ENCODE assay signal across 8 mouse cellular contexts in the genomic region with DNA sequence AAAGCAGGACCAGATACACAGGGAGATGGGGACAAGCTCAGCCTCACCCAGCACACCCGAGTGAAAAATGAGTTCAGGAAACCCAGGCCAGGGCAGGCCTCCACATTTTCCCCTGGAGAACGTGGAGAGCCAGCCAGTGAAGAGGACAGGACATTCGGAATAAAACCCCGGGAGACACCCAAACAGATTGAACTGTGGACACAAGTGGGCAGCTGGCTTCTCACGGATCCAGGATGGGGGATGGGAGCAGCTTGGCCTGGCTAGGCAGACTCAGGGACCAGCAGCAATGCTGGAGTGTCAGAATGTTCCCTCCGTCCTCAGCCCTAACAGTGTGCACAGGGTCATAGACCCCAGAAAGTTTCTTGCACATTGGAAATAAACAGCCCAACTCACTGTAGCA. TPM values are rescaled to one million over a fixed set of nuclear protein-coding genes. Genes with fewer than 3 reads are reported as not detected.
DNase-seq lines count a peak whose midpoint lies in the region; ATAC-seq lines count a peak whose summit lies in the region.
"Had no signal": no experiment of that assay in that cellular context is flagged by ENCODE, and none has a peak within 500 bp of the region (broad histone marks: within the 10 kb centered on the region; RNA-seq: fewer than 3 reads in every experiment).

No protein-coding gene starts in this region.

- no peak overlapping the region for H3K4me2 ChIP-seq in hindbrain, embryonic 11.5 days (replicated peaks; ENCODE audit: low read depth, low read length)
- no peak overlapping the region for H3K4me2 ChIP-seq in hindbrain, embryonic 16.5 days (ENCODE audit: low read length)
- H3K4me2 ChIP-seq: neural tube, embryonic 13.5 days had no signal

- 21% methylated on average over 6 of the region's 6 CpGs for WGBS in hindbrain, embryonic 11.5 days
- WGBS in hindbrain, embryonic 16.5 days = 25% methylated on average over 6 of the region's 6 CpGs

- ATAC-seq in hindbrain, embryonic 11.5 days (ENCODE audit: low FRiP score) = no peak
- ATAC-seq in hindbrain, embryonic 16.5 days = no peak

- H3K9ac ChIP-seq in hindbrain, embryonic 11.5 days (ENCODE audit: low read depth, low read length) = no peak overlapping the region
- H3K9ac ChIP-seq in hindbrain, embryonic 16.5 days (ENCODE audit: low read depth, low read length) = no peak overlapping the region
- H3K9ac ChIP-seq: neural tube, embryonic 13.5 days had no signal

- no peaks in the 10 kb centered on the region for H3K9me3 ChIP-seq in hindbrain, embryonic 11.5 days (ENCODE audit: control insufficient read depth, low read length)
- H3K9me3 ChIP-seq in hindbrain, embryonic 16.5 days (ENCODE audit: control insufficient read depth, low read length) = no peaks in the 10 kb centered on the region
- H3K9me3 ChIP-seq: neural tube, embryonic 13.5 days had no signal

- H3K27me3 ChIP-seq in hindbrain, embryonic 11.5 days (ENCODE audit: control insufficient read depth, insufficient read depth, low read length) = no peaks in the 10 kb centered on the region
- H3K27me3 ChIP-seq in hindbrain, embryonic 16.5 days (replicated peaks; ENCODE audit: control insufficient read depth, insufficient read depth, low read length) = no peaks in the 10 kb centered on the region
- H3K27me3 ChIP-seq: neural tube, embryonic 13.5 days had no signal

- no peak for DNase-seq in hindbrain, embryonic 11.5 days (ENCODE audit: low spot score)
- peak; percentile 13 for DNase-seq in ovary, postnatal 36 days (ENCODE audit: low spot score)
- DNase-seq in ovary, adult 18-20 months (ENCODE audit: low spot score) = no peak
- peak; percentile 49 to 72 for DNase-seq in gastrocnemius, adult 8-10 months (ENCODE audit: low spot score in 2 of 2)
- no peak for DNase-seq in right cerebral cortex, postnatal 36 days (ENCODE audit: low spot score in 2 of 2)
- DNase-seq in thymus, postnatal 36 days = no peak

- no peaks in the 10 kb centered on the region for H3K36me3 ChIP-seq in hindbrain, embryonic 11.5 days (ENCODE audit: control insufficient read depth, insufficient read depth, low read length)
- no peaks in the 10 kb centered on the region for H3K36me3 ChIP-seq in hindbrain, embryonic 16.5 days (ENCODE audit: control insufficient read depth, insufficient read depth, low read length)
- H3K36me3 ChIP-seq: neural tube, embryonic 13.5 days had no signal

- H3K4me3 ChIP-seq in hindbrain, embryonic 11.5 days (ENCODE audit: low read depth, low read length) = no peak overlapping the region
- H3K4me3 ChIP-seq in hindbrain, embryonic 16.5 days (ENCODE audit: low read length) = no peak overlapping the region
- H3K4me3 ChIP-seq: neural tube, embryonic 13.5 days had no signal

- peaks cover 45% of the 10 kb centered on the region for H3K4me1 ChIP-seq in hindbrain, embryonic 11.5 days (replicated peaks; ENCODE audit: control insufficient read depth, insufficient read depth, low read length)
- H3K4me1 ChIP-seq in hindbrain, embryonic 16.5 days (ENCODE audit: control insufficient read depth, insufficient read depth, low read depth, low read length) = peaks cover 46% of the 10 kb centered on the region

- H3K27ac ChIP-seq in hindbrain, embryonic 11.5 days (ENCODE audit: low read depth, low read length) = 0 out of 2 replicates have a peak overlapping the region, but pooled peaks have one; percentile 39
- H3K27ac ChIP-seq in hindbrain, embryonic 16.5 days (ENCODE audit: low read depth, low read length) = no peak overlapping the region

RNA-seq across cellular contexts. Expression of gene Zfp423, which starts 18.7 kb away (rescaled TPM):
- 43.3 and 49.5 TPM in 2 replicates for polyA plus RNA-seq in hindbrain, embryonic 11.5 days (2014; fragmentation: Nextera tagmentation; extraction: Ambion mirVana)
- 21.6 and 26.4 TPM in 2 replicates for polyA plus RNA-seq in hindbrain, embryonic 16.5 days (2015; fragmentation: Nextera tagmentation; extraction: Ambion mirVana)
- total RNA-seq in gastrocnemius, adult 8-10 months (2022) = 10 to 100 TPM in 3 of 4 experiments, 1 to 10 TPM in 1; 8.4 to 14.8 (median 13.9) TPM

Comparison
In these comparisons a context has a peak if more than half of its experiments do, and no peak if none do; other contexts are left out.
1. DNase-seq: peak in ovary, postnatal 36 days (single experiment) and gastrocnemius, adult 8-10 months (2 of 2); none in hindbrain, embryonic 11.5 days (single experiment), ovary, adult 18-20 months (single experiment), right cerebral cortex, postnatal 36 days (0 of 2) and thymus, postnatal 36 days (0 of 2).